Mouse (Mus musculus): ENCODE data around the gene Ebf1. TPM values are rescaled to one million over a fixed set of nuclear protein-coding genes. Genes with fewer than 3 reads are reported as not detected.

The Ebf1 gene
- polyA plus RNA-seq, 1 experiment: 2.3 TPM

GRCm38 (mm10) chr11:44953337-44953736, 336.2 kb downstream of the Ebf1 start:
- no peak overlapping the region for H3K9ac ChIP-seq (ENCODE audit: low read depth, poor library complexity, severe bottlenecking)
- H3K4me1 ChIP-seq (ENCODE audit: control insufficient read depth, insufficient read depth, low read length): no peaks in the 10 kb centered on the region
- H3K36me3 ChIP-seq (ENCODE audit: control insufficient read depth, insufficient read depth, low read length, poor library complexity, severe bottlenecking): no peaks in the 10 kb centered on the region
- H3K4me3 ChIP-seq (ENCODE audit: low read depth, low read length): no peak overlapping the region
- H3K27me3 ChIP-seq (ENCODE audit: control insufficient read depth, insufficient read depth, low read length, poor library complexity, severe bottlenecking): no peaks in the 10 kb centered on the region
- H3K27ac ChIP-seq (ENCODE audit: insufficient read depth, low read length): no peak overlapping the region
- no peak for TF ChIP-seq EP300 (IDR thresholded peaks at IDR 0.05; ENCODE audit: insufficient read depth, low read depth, low read length)
- TF ChIP-seq POLR2A (IDR thresholded peaks at IDR 0.05; ENCODE audit: insufficient read depth, low read length): no peak
- no peak for TF ChIP-seq CTCF (IDR thresholded peaks at IDR 0.05; ENCODE audit: low read depth, low read length)
- no peaks in the 10 kb centered on the region for H3K9me3 ChIP-seq (replicated peaks; ENCODE audit: control insufficient read depth, insufficient read depth, low read length, poor library complexity, severe bottlenecking)

- Histone ChIP-seq H3K4me3 (ENCODE audit: low read depth, low read length) (no peak overlapping the region), H3K9ac (ENCODE audit: low read depth, poor library complexity, severe bottlenecking) (no peak overlapping the region), H3K4me1 (ENCODE audit: control insufficient read depth, insufficient read depth, low read length) (no peaks in the 10 kb centered on the region), H3K9me3 (replicated peaks; ENCODE audit: control insufficient read depth, insufficient read depth, low read length, poor library complexity, severe bottlenecking) (no peaks in the 10 kb centered on the region), H3K27me3 (ENCODE audit: control insufficient read depth, insufficient read depth, low read length, poor library complexity, severe bottlenecking) (no peaks in the 10 kb centered on the region), H3K27ac (ENCODE audit: insufficient read depth, low read length) (no peak overlapping the region), H3K36me3 (ENCODE audit: control insufficient read depth, insufficient read depth, low read length, poor library complexity, severe bottlenecking) (no peaks in the 10 kb centered on the region)
- TF ChIP-seq CTCF (IDR thresholded peaks at IDR 0.05; ENCODE audit: low read depth, low read length): no peak
- TF ChIP-seq EP300 (IDR thresholded peaks at IDR 0.05; ENCODE audit: insufficient read depth, low read depth, low read length): no peak
- TF ChIP-seq POLR2A (IDR thresholded peaks at IDR 0.05; ENCODE audit: insufficient read depth, low read length): no peak
Measured at GRCm38 (mm10) chr11:44953863-44954262, 336.7 kb downstream of the Ebf1 start.

GRCm38 (mm10) chr11:44954362-44954761, 337.2 kb downstream of the Ebf1 start:
- Histone ChIP-seq H3K4me3 (ENCODE audit: low read depth, low read length) (no peak overlapping the region), H3K9me3 (replicated peaks; ENCODE audit: control insufficient read depth, insufficient read depth, low read length, poor library complexity, severe bottlenecking) (no peaks in the 10 kb centered on the region), H3K27me3 (ENCODE audit: control insufficient read depth, insufficient read depth, low read length, poor library complexity, severe bottlenecking) (no peaks in the 10 kb centered on the region), H3K36me3 (ENCODE audit: control insufficient read depth, insufficient read depth, low read length, poor library complexity, severe bottlenecking) (no peaks in the 10 kb centered on the region), H3K4me1 (ENCODE audit: control insufficient read depth, insufficient read depth, low read length) (no peaks in the 10 kb centered on the region), H3K27ac (ENCODE audit: insufficient read depth, low read length) (no peak overlapping the region), H3K9ac (ENCODE audit: low read depth, poor library complexity, severe bottlenecking) (no peak overlapping the region)
- no peak for TF ChIP-seq EP300 (IDR thresholded peaks at IDR 0.05; ENCODE audit: insufficient read depth, low read depth, low read length)
- TF ChIP-seq POLR2A (IDR thresholded peaks at IDR 0.05; ENCODE audit: insufficient read depth, low read length): no peak
- no peak for TF ChIP-seq CTCF (IDR thresholded peaks at IDR 0.05; ENCODE audit: low read depth, low read length)

- H3K27me3 ChIP-seq (ENCODE audit: control insufficient read depth, insufficient read depth, low read length, poor library complexity, severe bottlenecking): no peaks in the 10 kb centered on the region
- no peaks in the 10 kb centered on the region for H3K36me3 ChIP-seq (ENCODE audit: control insufficient read depth, insufficient read depth, low read length, poor library complexity, severe bottlenecking)
- H3K4me3 ChIP-seq (ENCODE audit: low read depth, low read length): no peak overlapping the region
- no peak overlapping the region for H3K27ac ChIP-seq (ENCODE audit: insufficient read depth, low read length)
- no peak for TF ChIP-seq POLR2A (IDR thresholded peaks at IDR 0.05; ENCODE audit: insufficient read depth, low read length)
- TF ChIP-seq CTCF (IDR thresholded peaks at IDR 0.05; ENCODE audit: low read depth, low read length): no peak
- no peak for TF ChIP-seq EP300 (IDR thresholded peaks at IDR 0.05; ENCODE audit: insufficient read depth, low read depth, low read length)
- no peaks in the 10 kb centered on the region for H3K9me3 ChIP-seq (replicated peaks; ENCODE audit: control insufficient read depth, insufficient read depth, low read length, poor library complexity, severe bottlenecking)
- no peaks in the 10 kb centered on the region for H3K4me1 ChIP-seq (ENCODE audit: control insufficient read depth, insufficient read depth, low read length)
- H3K9ac ChIP-seq (ENCODE audit: low read depth, poor library complexity, severe bottlenecking): no peak overlapping the region
Measured at GRCm38 (mm10) chr11:44962746-44963440, 345.8 kb downstream of the Ebf1 start.

- no peaks in the 10 kb centered on the region for H3K36me3 ChIP-seq (ENCODE audit: control insufficient read depth, insufficient read depth, low read length, poor library complexity, severe bottlenecking)
- no peak overlapping the region for H3K27ac ChIP-seq (ENCODE audit: insufficient read depth, low read length)
- H3K27me3 ChIP-seq (ENCODE audit: control insufficient read depth, insufficient read depth, low read length, poor library complexity, severe bottlenecking): no peaks in the 10 kb centered on the region
- H3K9me3 ChIP-seq (replicated peaks; ENCODE audit: control insufficient read depth, insufficient read depth, low read length, poor library complexity, severe bottlenecking): no peaks in the 10 kb centered on the region
- no peak overlapping the region for H3K4me3 ChIP-seq (ENCODE audit: low read depth, low read length)
- TF ChIP-seq CTCF (IDR thresholded peaks at IDR 0.05; ENCODE audit: low read depth, low read length) (no peak), POLR2A (IDR thresholded peaks at IDR 0.05; ENCODE audit: insufficient read depth, low read length) (no peak), EP300 (IDR thresholded peaks at IDR 0.05; ENCODE audit: insufficient read depth, low read depth, low read length) (no peak)
- H3K9ac ChIP-seq (ENCODE audit: low read depth, poor library complexity, severe bottlenecking): no peak overlapping the region
- H3K4me1 ChIP-seq (ENCODE audit: control insufficient read depth, insufficient read depth, low read length): no peaks in the 10 kb centered on the region
Measured at GRCm38 (mm10) chr11:44969011-44969410, 351.9 kb downstream of the Ebf1 start.

GRCm38 (mm10) chr11:44974271-44974670, 357.2 kb downstream of the Ebf1 start:
- H3K9ac ChIP-seq (ENCODE audit: low read depth, poor library complexity, severe bottlenecking): no peak overlapping the region
- no peaks in the 10 kb centered on the region for H3K4me1 ChIP-seq (ENCODE audit: control insufficient read depth, insufficient read depth, low read length)
- H3K9me3 ChIP-seq (replicated peaks; ENCODE audit: control insufficient read depth, insufficient read depth, low read length, poor library complexity, severe bottlenecking): no peaks in the 10 kb centered on the region
- no peaks in the 10 kb centered on the region for H3K36me3 ChIP-seq (ENCODE audit: control insufficient read depth, insufficient read depth, low read length, poor library complexity, severe bottlenecking)
- no peak overlapping the region for H3K27ac ChIP-seq (ENCODE audit: insufficient read depth, low read length)
- no peaks in the 10 kb centered on the region; the same call in 1 of the 2 replicates for H3K27me3 ChIP-seq (ENCODE audit: control insufficient read depth, insufficient read depth, low read length, poor library complexity, severe bottlenecking)
- H3K4me3 ChIP-seq (ENCODE audit: low read depth, low read length): no peak overlapping the region
- TF ChIP-seq EP300 (IDR thresholded peaks at IDR 0.05; ENCODE audit: insufficient read depth, low read depth, low read length): no peak
- TF ChIP-seq CTCF (IDR thresholded peaks at IDR 0.05; ENCODE audit: low read depth, low read length): no peak
